Mouse (Mus musculus) heart, embryonic 14.5 days (tissue): ENCODE measurements around the gene Casq2. TPM values are rescaled to one million over a fixed set of nuclear protein-coding genes. Genes with fewer than 3 reads are reported as not detected.
A peak's percentile ranks its signal among the peaks of the same experiment; 100 is the strongest.

ENCODE experiments used
- ATAC-seq: fragments of 200-750 bp; cut with Nextera tagmentation; 2 replicates; pipeline ENCODE4 v1.8.0; 2017; ENCODE audit warnings: low read depth, moderate TSS enrichment; ENCODE audit not compliant: insufficient number of reproducible peaks, insufficient read depth, low FRiP score
- H3K27ac ChIP-seq, 2 experiments: fragments of 200-500 bp in 1 of 2; fragments of 300-500 bp in 1 of 2; sonication (generic) in 1 of 2; replicated peaks in 1 of 2; 2 replicates each; pipeline ENCODE4 v1.5.1; 2012 to 2014; ENCODE audit warnings: low read depth in 2 of 2, low read length in 2 of 2, control low read depth in 1 of 2, mild to moderate bottlenecking in 1 of 2, mixed read lengths in 1 of 2; ENCODE audit not compliant: control insufficient read depth in 1 of 2, insufficient read depth in 1 of 2
- H3K27me3 ChIP-seq: fragments of 300-500 bp; sonication (generic); 2 replicates; pipeline ENCODE4 v1.6.1; 2014; ENCODE audit warnings: mild to moderate bottlenecking, low read length, control low read depth; ENCODE audit not compliant: control insufficient read depth, insufficient read depth
- H3K36me3 ChIP-seq: fragments of 300-500 bp; sonication (generic); 2 replicates; pipeline ENCODE4 v1.6.1; 2014; ENCODE audit warnings: mild to moderate bottlenecking, control low read depth, low read length, mixed read lengths; ENCODE audit not compliant: control insufficient read depth, insufficient read depth
- H3K4me1 ChIP-seq, 2 experiments: fragments of 200-500 bp in 1 of 2; fragments of 300-500 bp in 1 of 2; sonication (generic) in 1 of 2; 2 replicates each; pipeline ENCODE4 v1.6.1; 2012 to 2014; ENCODE audit warnings: low read length in 2 of 2, control low read depth in 1 of 2, mixed read lengths in 1 of 2; ENCODE audit not compliant: control insufficient read depth in 2 of 2, insufficient read depth in 2 of 2
- H3K4me2 ChIP-seq: fragments of 300-500 bp; sonication (generic); 2 replicates; pipeline ENCODE4 v1.6.1; 2014; ENCODE audit warnings: mild to moderate bottlenecking, low read length
- H3K4me3 ChIP-seq, 2 experiments: fragments of 200-500 bp in 1 of 2; fragments of 300-500 bp in 1 of 2; sonication (generic) in 1 of 2; 2 replicates each; pipeline ENCODE4 v1.5.1; 2012 to 2014; ENCODE audit warnings: low read length in 2 of 2, mild to moderate bottlenecking in 2 of 2, control low read depth in 1 of 2, low read depth in 1 of 2, moderate library complexity in 1 of 2; ENCODE audit not compliant: control insufficient read depth in 1 of 2, insufficient read depth in 1 of 2
- H3K9ac ChIP-seq: fragments of 300-500 bp; sonication (generic); 2 replicates; pipeline ENCODE4 v1.6.1; 2014; ENCODE audit warnings: mild to moderate bottlenecking, low read length
- H3K9me3 ChIP-seq: fragments of 300-500 bp; sonication (generic); 2 replicates; pipeline ENCODE4 v1.6.1; 2016; ENCODE audit warnings: low read length, control low read depth; ENCODE audit not compliant: control insufficient read depth
- WGBS: fragments of 180-500 bp; shearing (Covaris S2); extraction: QIAGEN DNeasy Blood & Tissue Kit; methylation state at CpG from one replicate; pipeline ENCODE4 v1.1.7; 2014; 5-methylcytosine and 5-hydroxymethylcytosine counted together
- polyA plus RNA-seq: library from polyadenylated mRNA; unstranded; fragments of >200 nt; fragmentation: Nextera tagmentation; extraction: Ambion mirVana; gene quantifications from 2 replicates; pipeline ENCODE4 v1.2.1, GENCODE M21; 2014

The Casq2 gene
- polyA plus RNA-seq, 1 experiment from 2014 or later: 433 TPM

GRCm38 (mm10) chr3:102135389-102136113, 49.3 kb downstream of the Casq2 start:
- no peaks in the 10 kb centered on the region for H3K9me3 ChIP-seq
- H3K4me2 ChIP-seq: no peak overlapping the region
- H3K4me1 ChIP-seq: peaks cover 8 to 9% of the 10 kb centered on the region in 2 experiments
- 0 out of 4 replicates have a peak overlapping the region, but pooled peaks of 1 of the 2 experiments have one; percentile 28 for H3K27ac ChIP-seq
- H3K9ac ChIP-seq: no peak overlapping the region
- peaks cover 51% of the 10 kb centered on the region for H3K36me3 ChIP-seq
- no peaks in the 10 kb centered on the region for H3K27me3 ChIP-seq
- whole genome bisulfite sequencing: 27% methylated on average over 10 of the region's 10 CpGs
- H3K4me3 ChIP-seq: no peak overlapping the region
- ATAC-seq: no peak

- H3K4me1 ChIP-seq: peaks cover 8 to 9% of the 10 kb centered on the region in 2 experiments
- H3K9me3 ChIP-seq: no peaks in the 10 kb centered on the region
- no peak overlapping the region for H3K27ac ChIP-seq
- H3K4me3 ChIP-seq: no peak overlapping the region
- H3K27me3 ChIP-seq: no peaks in the 10 kb centered on the region
- WGBS: 81% methylated on average over 10 of the region's 10 CpGs
- no peak for ATAC-seq
- no peak overlapping the region for H3K4me2 ChIP-seq
- H3K36me3 ChIP-seq: peaks cover 47% of the 10 kb centered on the region
- no peak overlapping the region for H3K9ac ChIP-seq
Measured at GRCm38 (mm10) chr3:102137158-102137557, 50.9 kb downstream of the Casq2 start.

- WGBS: 88% methylated on average over 6 of the region's 6 CpGs
- Histone ChIP-seq H3K36me3 (peaks cover 41% of the 10 kb centered on the region), H3K27me3 (no peaks in the 10 kb centered on the region), H3K27ac (no peak overlapping the region), H3K4me1 (peaks cover 8 to 11% of the 10 kb centered on the region in 2 experiments), H3K4me3 (no peak overlapping the region), H3K9ac (no peak overlapping the region), H3K4me2 (no peak overlapping the region), H3K9me3 (no peaks in the 10 kb centered on the region)
- no peak for ATAC-seq
Measured at GRCm38 (mm10) chr3:102138899-102139298, 52.7 kb downstream of the Casq2 start.

GRCm38 (mm10) chr3:102140606-102141005, 54.4 kb downstream of the Casq2 start:
- peaks cover 4 to 16% of the 10 kb centered on the region in 2 experiments for H3K4me1 ChIP-seq
- no peaks in the 10 kb centered on the region for H3K9me3 ChIP-seq

GRCm38 (mm10) chr3:102141451-102141850, 55.2 kb downstream of the Casq2 start:
- Histone ChIP-seq H3K4me3 (no peak overlapping the region), H3K9ac (no peak overlapping the region), H3K36me3 (peaks cover 55% of the 10 kb centered on the region), H3K27ac (no peak overlapping the region), H3K27me3 (no peaks in the 10 kb centered on the region), H3K9me3 (no peaks in the 10 kb centered on the region), H3K4me2 (no peak overlapping the region), H3K4me1 (peaks cover 0 to 11% of the 10 kb centered on the region in 2 experiments; a peak in 2 of 4 replicates)
- ATAC-seq: no peak
- WGBS: 84% methylated on average over 2 of the region's 2 CpGs

More at GRCm38 (mm10) chr3:102140606-102141005, 54.4 kb downstream of the Casq2 start:
- WGBS: 90% methylated on average over 6 of the region's 6 CpGs
- Histone ChIP-seq H3K27me3 (no peaks in the 10 kb centered on the region), H3K4me3 (no peak overlapping the region), H3K4me2 (no peak overlapping the region), H3K36me3 (peaks cover 46% of the 10 kb centered on the region), H3K27ac (no peak overlapping the region), H3K9ac (no peak overlapping the region)
- no peak for ATAC-seq

GRCm38 (mm10) chr3:102141893-102142292, 55.7 kb downstream of the Casq2 start:
- WGBS: 74% methylated on average over 6 of the region's 6 CpGs
- H3K27me3 ChIP-seq: no peaks in the 10 kb centered on the region
- peaks cover 0 to 11% of the 10 kb centered on the region in 2 experiments; a peak in 2 of 4 replicates for H3K4me1 ChIP-seq
- no peak overlapping the region for H3K27ac ChIP-seq
- no peak for ATAC-seq
- no peaks in the 10 kb centered on the region for H3K9me3 ChIP-seq
- no peak overlapping the region for H3K9ac ChIP-seq
- no peak overlapping the region for H3K4me3 ChIP-seq
- H3K4me2 ChIP-seq: no peak overlapping the region
- H3K36me3 ChIP-seq: peaks cover 57% of the 10 kb centered on the region

GRCm38 (mm10) chr3:102142947-102143346, 56.7 kb downstream of the Casq2 start:
- Histone ChIP-seq H3K4me3 (no peak overlapping the region), H3K27ac (no peak overlapping the region), H3K9me3 (no peaks in the 10 kb centered on the region), H3K36me3 (peaks cover 51% of the 10 kb centered on the region), H3K9ac (no peak overlapping the region), H3K27me3 (no peaks in the 10 kb centered on the region), H3K4me2 (no peak overlapping the region), H3K4me1 (peaks cover 0 to 11% of the 10 kb centered on the region in 2 experiments; a peak in 2 of 4 replicates)
- WGBS: 83% methylated on average over 4 of the region's 4 CpGs
- ATAC-seq: no peak
